Mouse (Mus musculus): ENCODE data around the gene Ado. TPM values are rescaled to one million over a fixed set of nuclear protein-coding genes. Genes with fewer than 3 reads are reported as not detected.
A peak's percentile ranks its signal among the peaks of the same experiment; 100 is the strongest.

Gene Ado
- total RNA-seq (2021), result 10 to 100 TPM; 44.5 to 48.3 TPM

- DNase-seq, result peak; percentile 94
- intact Hi-C loops (cut with DNase I), result loop anchor here (5.0 kb wide), 1 partner anchor 308 kb away; no protein-coding TSS in a partner anchor
Measured at GRCm38 (mm10) chr10:67548877-67549731, at the start of gene Ado. Gene Ado, minus strand, starts transcription at chr10:67548955.

- intact Hi-C loops (cut with DNase I), result no loop called here
Measured at GRCm38 (mm10) chr10:67595278-67595677, 46.5 kb upstream of the Ado start.

DNA sequence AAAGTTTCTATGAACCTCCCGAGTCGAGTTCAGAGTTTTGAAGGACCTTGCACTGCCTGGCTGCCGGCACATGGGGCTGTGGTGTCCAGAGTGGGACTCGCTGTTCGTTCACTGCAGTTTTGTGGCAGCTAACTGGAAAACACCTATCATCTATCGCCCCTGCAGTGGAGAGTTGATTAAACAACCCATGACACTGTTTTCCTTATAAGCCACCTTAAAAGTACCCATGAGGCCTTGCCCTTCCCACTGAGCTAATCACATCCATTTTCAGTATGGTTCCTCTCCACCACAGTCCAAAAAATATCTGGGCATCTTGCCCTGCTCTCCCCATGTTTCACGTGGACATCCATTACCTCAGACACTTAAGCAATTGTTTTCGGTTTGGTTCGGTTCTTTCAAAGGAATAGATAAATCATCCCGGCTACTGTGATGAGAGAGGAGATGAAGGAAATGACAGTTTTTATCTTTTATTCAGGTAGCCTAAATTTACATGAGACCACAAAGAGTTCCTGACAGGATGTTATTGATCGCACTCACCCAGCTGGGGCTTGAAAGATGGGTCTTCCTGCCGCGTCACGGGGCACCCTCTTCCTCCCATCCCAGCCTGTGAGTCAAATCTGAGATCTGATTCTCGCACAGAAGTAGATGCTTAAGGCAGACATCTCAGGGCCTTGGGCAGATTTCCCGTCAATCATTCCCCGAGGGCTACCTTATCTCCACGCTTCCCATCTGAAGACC, 37.3 kb upstream of the Ado start:
- intact Hi-C loops (cut with DNase I), result no loop called here
- DNase-seq, result no peak

More at GRCm38 (mm10) chr10:67595278-67595677, 46.5 kb upstream of the Ado start:
- no peak for DNase-seq

DNA sequence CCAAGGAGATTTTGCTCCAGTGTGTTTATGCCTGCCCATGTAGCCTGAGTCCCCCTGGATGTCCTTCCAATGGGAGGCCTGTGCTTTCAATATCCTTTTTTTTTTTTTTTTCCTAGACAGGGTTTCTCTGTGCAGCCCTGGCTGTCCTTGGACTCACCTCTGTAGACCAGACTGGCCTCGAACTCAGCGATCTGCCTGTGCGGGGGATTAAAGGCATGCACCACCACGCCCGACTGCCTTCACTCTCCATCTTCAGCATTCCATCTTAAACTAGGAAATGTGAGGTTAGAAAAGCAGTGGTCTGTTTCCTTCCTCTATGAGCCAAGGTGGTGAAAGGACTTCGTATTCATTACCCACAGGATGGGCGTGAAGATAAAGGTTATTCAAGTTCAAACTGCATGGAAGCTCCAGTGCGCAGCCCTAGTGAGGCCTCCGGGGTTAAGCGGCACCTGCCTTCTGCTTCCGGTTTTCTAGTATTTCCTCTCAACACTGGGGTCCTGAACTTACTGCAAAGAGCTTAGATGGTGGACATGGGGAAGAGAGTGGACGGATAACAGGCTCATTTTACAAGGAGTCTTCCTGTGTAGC, 33.0 kb upstream of the Ado start:
- DNase-seq, result no peak
- intact Hi-C loops (cut with DNase I), result no loop called here

- no peak for DNase-seq
- intact Hi-C loops (cut with DNase I), result no loop called here
Measured at GRCm38 (mm10) chr10:67579830-67580229, 31.1 kb upstream of the Ado start.

DNA sequence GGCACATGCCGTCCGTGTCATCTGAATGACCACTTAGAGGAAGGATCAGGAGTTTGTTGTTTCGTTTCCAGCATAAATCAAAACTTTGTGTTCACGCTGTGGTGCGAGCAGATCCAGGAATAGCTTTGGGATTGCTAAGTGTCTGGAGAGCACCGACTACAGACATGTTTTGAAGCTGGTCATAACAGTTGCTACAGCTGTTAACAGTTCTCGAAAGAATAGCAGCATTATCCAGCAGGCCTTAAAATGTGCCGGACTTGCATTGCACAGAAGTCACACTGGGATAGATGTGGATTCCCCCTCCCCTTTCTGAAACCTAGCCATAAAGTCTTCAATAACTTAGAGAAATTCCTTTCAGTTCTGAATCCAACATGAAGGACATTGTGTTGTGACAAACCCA, 24.6 kb upstream of the Ado start:
- intact Hi-C loops (cut with DNase I), result no loop called here

GRCm38 (mm10) chr10:67571443-67571842, 22.7 kb upstream of the Ado start:
- DNase-seq, result no peak

More for the DNA sequence above, 24.6 kb upstream of the Ado start:
- DNase-seq, result no peak

DNA sequence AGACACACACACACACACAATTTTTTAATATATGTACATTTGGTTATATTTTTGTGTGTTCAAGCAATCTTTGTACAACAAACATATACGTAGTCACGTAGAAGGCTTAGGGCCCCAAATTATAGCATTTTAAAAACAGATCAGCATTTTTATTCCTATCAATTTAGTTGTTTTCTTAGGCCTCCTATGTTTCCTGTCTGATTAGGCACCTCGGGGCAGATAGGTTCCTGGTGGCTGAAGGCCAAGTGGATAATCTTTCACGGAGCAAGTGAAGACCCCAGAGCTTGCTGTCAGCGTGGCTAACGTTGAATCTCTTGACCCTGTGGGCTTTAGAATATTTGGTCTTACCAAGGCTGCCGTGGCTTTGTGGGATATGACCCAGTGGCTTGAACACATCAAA, 20.8 kb upstream of the Ado start:
- no peak for DNase-seq
- intact Hi-C loops (cut with DNase I), result no loop called here

More at GRCm38 (mm10) chr10:67571443-67571842, 22.7 kb upstream of the Ado start:
- intact Hi-C loops (cut with DNase I), result no loop called here

GRCm38 (mm10) chr10:67566104-67566503, 17.3 kb upstream of the Ado start:
- DNase-seq, result peak; percentile 10
- intact Hi-C loops (cut with DNase I), result no loop called here

GRCm38 (mm10) chr10:67564509-67564908, 15.8 kb upstream of the Ado start:
- DNase-seq, result no peak
- intact Hi-C loops (cut with DNase I), result no loop called here

- intact Hi-C loops (cut with DNase I), result no loop called here
- no peak for DNase-seq
Measured at GRCm38 (mm10) chr10:67561185-67561584, 12.4 kb upstream of the Ado start.

GRCm38 (mm10) chr10:67559765-67560394, 11.1 kb upstream of the Ado start:
- no peak for DNase-seq
- intact Hi-C loops (cut with DNase I), result no loop called here

GRCm38 (mm10) chr10:67558053-67558452, 9.3 kb upstream of the Ado start:
- no peak for DNase-seq
- intact Hi-C loops (cut with DNase I), result no loop called here

GRCm38 (mm10) chr10:67548261-67548854, 397 bp downstream of the Ado start:
- intact Hi-C loops (cut with DNase I), result loop anchor here (5.0 kb wide), 1 partner anchor 309 kb away; no protein-coding TSS in a partner anchor
- no peak for DNase-seq

- intact Hi-C loops (cut with DNase I), result loop anchor here (5.0 kb wide), 1 partner anchor 309 kb away; no protein-coding TSS in a partner anchor
- DNase-seq, result peak; percentile 25
Measured at GRCm38 (mm10) chr10:67547850-67548260, 900 bp downstream of the Ado start.

DNA sequence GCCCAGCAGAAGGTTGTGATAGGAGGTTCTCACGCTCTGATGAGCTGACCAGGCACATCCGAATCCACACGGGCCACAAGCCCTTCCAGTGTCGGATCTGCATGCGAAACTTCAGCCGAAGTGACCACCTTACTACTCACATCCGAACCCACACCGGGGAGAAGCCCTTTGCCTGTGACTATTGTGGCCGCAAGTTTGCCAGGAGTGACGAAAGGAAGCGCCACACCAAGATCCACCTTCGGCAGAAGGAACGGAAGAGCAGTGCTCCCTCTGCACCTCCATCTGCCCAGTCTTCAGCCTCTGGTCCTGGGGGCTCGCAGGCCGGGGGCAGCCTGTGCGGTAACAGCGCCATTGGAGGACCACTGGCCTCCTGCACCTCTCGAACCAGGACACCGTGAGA, 8.2 kb downstream of the Ado start:
- DNase-seq, result no peak
- intact Hi-C loops (cut with DNase I), result no loop called here

GRCm38 (mm10) chr10:67539401-67539730, 9.4 kb downstream of the Ado start:
- intact Hi-C loops (cut with DNase I), result loop anchor here (5.0 kb wide), 2 partner anchors 188 to 217 kb away; no protein-coding TSS in a partner anchor
- no peak for DNase-seq

GRCm38 (mm10) chr10:67538585-67539400, 10.0 kb downstream of the Ado start:
- intact Hi-C loops (cut with DNase I), result loop anchor here (5.0 kb wide), 2 partner anchors 189 to 216 kb away; no protein-coding TSS in a partner anchor
- peak; percentile 19 for DNase-seq

DNA sequence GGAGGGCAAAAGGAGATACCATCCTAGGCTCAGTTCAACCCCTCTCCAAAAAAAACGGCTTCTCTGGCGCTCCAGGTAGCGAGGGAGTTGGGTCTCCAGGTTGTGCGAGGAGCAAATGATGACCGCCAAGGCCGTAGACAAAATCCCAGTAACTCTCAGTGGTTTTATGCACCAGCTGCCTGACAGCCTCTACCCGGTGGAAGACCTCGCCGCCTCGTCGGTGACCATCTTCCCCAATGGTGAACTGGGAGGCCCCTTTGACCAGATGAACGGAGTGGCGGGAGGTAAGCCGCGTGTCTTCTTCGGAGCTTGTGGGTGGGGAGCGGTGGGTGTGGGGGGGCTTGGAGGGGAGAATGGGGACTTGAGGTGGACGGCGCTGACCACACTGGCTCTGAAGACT, 10.6 kb downstream of the Ado start:
- DNase-seq, result no peak
- intact Hi-C loops (cut with DNase I), result loop anchor here (5.0 kb wide), 2 partner anchors 189 to 216 kb away; no protein-coding TSS in a partner anchor

All from left cerebral cortex, postnatal 4 days (tissue).